Mouse (Mus musculus) stomach, postnatal 0 days (tissue): ENCODE measurements around the gene Tpbg. TPM values are rescaled to one million over a fixed set of nuclear protein-coding genes. Genes with fewer than 3 reads are reported as not detected.

Experiments
- ATAC-seq: fragments of 200-750 bp; cut with Nextera tagmentation; 2 replicates; pipeline ENCODE4 v1.8.0; 2017; ENCODE audit not compliant: low FRiP score, low TSS enrichment
- DNase-seq: peaks from one replicate; pipeline ENCODE4 v3.0.0-alpha.2; 2016; ENCODE audit warnings: low spot score
- H3K27ac ChIP-seq: fragments of 300-500 bp; sonication (generic); replicated peaks from 2 replicates; pipeline ENCODE4 v1.5.1; 2014; ENCODE audit warnings: mild to moderate bottlenecking, control low read depth
- H3K27me3 ChIP-seq: fragments of 300-500 bp; sonication (generic); 2 replicates; pipeline ENCODE4 v1.6.1; 2014; ENCODE audit warnings: low read length; ENCODE audit not compliant: control insufficient read depth, insufficient read depth
- H3K36me3 ChIP-seq: fragments of 300-500 bp; sonication (generic); 2 replicates; pipeline ENCODE4 v1.6.1; 2014; ENCODE audit warnings: low read length, mixed read lengths; ENCODE audit not compliant: control insufficient read depth, insufficient read depth
- H3K4me1 ChIP-seq: fragments of 300-500 bp; sonication (generic); replicated peaks from 2 replicates; pipeline ENCODE4 v1.6.1; 2014; ENCODE audit warnings: antibody characterized with exemption; ENCODE audit not compliant: control insufficient read depth, insufficient read depth
- H3K4me2 ChIP-seq: fragments of 300-500 bp; sonication (generic); replicated peaks from 2 replicates; pipeline ENCODE4 v1.6.1; 2014; ENCODE audit warnings: low read depth, mild to moderate bottlenecking, control low read depth, moderate library complexity
- H3K4me3 ChIP-seq: fragments of 300-500 bp; sonication (generic); 2 replicates; pipeline ENCODE4 v1.5.1; 2014; ENCODE audit warnings: low read depth, low read length, control low read depth
- H3K9ac ChIP-seq: fragments of 300-500 bp; sonication (generic); 2 replicates; pipeline ENCODE4 v1.6.1; 2014; ENCODE audit warnings: mild to moderate bottlenecking, low read length, control low read depth, mixed read lengths
- H3K9me3 ChIP-seq: fragments of 300-500 bp; sonication (generic); 2 replicates; pipeline ENCODE4 v1.6.1; 2016; ENCODE audit warnings: low read length; ENCODE audit not compliant: control insufficient read depth
- CTCF ChIP-seq: IDR thresholded peaks from 2 replicates; pipeline ENCODE4 v1.5.1; 2016; ENCODE audit warnings: antibody characterized with exemption, low read depth, mild to moderate bottlenecking, moderate library complexity
- EP300 ChIP-seq: optimal IDR thresholded peaks from 2 replicates; pipeline ENCODE3; 2016; ENCODE audit warnings: antibody characterized with exemption
- WGBS: fragments of 180-500 bp; shearing (Covaris S2); extraction: QIAGEN DNeasy Blood & Tissue Kit; methylation state at CpG from one replicate; pipeline ENCODE4 v1.1.7; 2014; 5-methylcytosine and 5-hydroxymethylcytosine counted together
- polyA plus RNA-seq: library from polyadenylated mRNA; unstranded; fragments of >200 nt; fragmentation: Nextera tagmentation; extraction: Ambion mirVana; gene quantifications from 2 replicates; pipeline ENCODE4 v1.2.1, GENCODE M21; 2015

The Tpbg gene
- polyA plus RNA-seq, 1 experiment from 2014 or later: 3.8 TPM

- H3K4me1 ChIP-seq: no peaks in the 10 kb centered on the region
- H3K4me3 ChIP-seq: no peak overlapping the region; the same call in 1 of the 2 replicates
- no peaks in the 10 kb centered on the region for H3K9me3 ChIP-seq
- WGBS: 84% methylated on average over 9 of the region's 9 CpGs
- TF ChIP-seq EP300 (no peak), CTCF (no peak)
- no peak for ATAC-seq
- no peaks in the 10 kb centered on the region for H3K27me3 ChIP-seq
- H3K36me3 ChIP-seq: no peaks in the 10 kb centered on the region
- no peak overlapping the region; the same call in 1 of the 2 replicates for H3K4me2 ChIP-seq
- H3K27ac ChIP-seq: no peak overlapping the region
- H3K9ac ChIP-seq: no peak overlapping the region
- DNase-seq: no peak
Measured at GRCm38 (mm10) chr9:85844647-85844983, 2.4 kb downstream of the Tpbg start.

GRCm38 (mm10) chr9:85846186-85846585, 4.0 kb downstream of the Tpbg start:
- TF ChIP-seq EP300: no peak
- TF ChIP-seq CTCF: no peak
- no peak overlapping the region for H3K9ac ChIP-seq
- H3K27me3 ChIP-seq: no peaks in the 10 kb centered on the region
- no peaks in the 10 kb centered on the region for H3K9me3 ChIP-seq
- no peak overlapping the region for H3K4me3 ChIP-seq
- no peak overlapping the region for H3K27ac ChIP-seq
- no peaks in the 10 kb centered on the region for H3K4me1 ChIP-seq
- H3K36me3 ChIP-seq: no peaks in the 10 kb centered on the region
- H3K4me2 ChIP-seq: no peak overlapping the region
- WGBS: 66% methylated on average over 2 of the region's 2 CpGs
- ATAC-seq (no peak), DNase-seq (no peak)

GRCm38 (mm10) chr9:85854780-85855179, 12.6 kb downstream of the Tpbg start:
- DNase-seq: no peak
- no peaks in the 10 kb centered on the region for H3K36me3 ChIP-seq
- H3K9me3 ChIP-seq: no peaks in the 10 kb centered on the region
- no peaks in the 10 kb centered on the region for H3K27me3 ChIP-seq
- H3K27ac ChIP-seq: no peak overlapping the region
- no peak overlapping the region for H3K4me2 ChIP-seq
- TF ChIP-seq EP300: no peak
- TF ChIP-seq CTCF: no peak
- ATAC-seq: no peak
- H3K4me1 ChIP-seq: no peaks in the 10 kb centered on the region
- no peak overlapping the region for H3K9ac ChIP-seq
- WGBS: 83% methylated on average over 4 of the region's 4 CpGs
- no peak overlapping the region for H3K4me3 ChIP-seq

GRCm38 (mm10) chr9:85856511-85856910, 14.3 kb downstream of the Tpbg start:
- H3K4me1 ChIP-seq: no peaks in the 10 kb centered on the region
- 70% methylated on average over 6 of the region's 6 CpGs for WGBS
- ATAC-seq (no peak), DNase-seq (no peak)
- TF ChIP-seq CTCF: no peak
- TF ChIP-seq EP300: no peak
- H3K27ac ChIP-seq: no peak overlapping the region
- H3K9me3 ChIP-seq: no peaks in the 10 kb centered on the region
- no peaks in the 10 kb centered on the region for H3K36me3 ChIP-seq
- H3K9ac ChIP-seq: no peak overlapping the region
- no peak overlapping the region for H3K4me3 ChIP-seq
- no peak overlapping the region for H3K4me2 ChIP-seq
- H3K27me3 ChIP-seq: no peaks in the 10 kb centered on the region

- H3K4me3 ChIP-seq: no peak overlapping the region
- H3K27me3 ChIP-seq: no peaks in the 10 kb centered on the region
- H3K4me2 ChIP-seq: no peak overlapping the region
- no peaks in the 10 kb centered on the region for H3K9me3 ChIP-seq
- 51% methylated on average over 4 of the region's 4 CpGs for WGBS
- H3K9ac ChIP-seq: no peak overlapping the region
- TF ChIP-seq CTCF: no peak
- no peak for TF ChIP-seq EP300
- H3K36me3 ChIP-seq: no peaks in the 10 kb centered on the region
- no peaks in the 10 kb centered on the region for H3K4me1 ChIP-seq
- ATAC-seq (no peak), DNase-seq (no peak)
- H3K27ac ChIP-seq: no peak overlapping the region
Measured at GRCm38 (mm10) chr9:85861065-85861464, 18.9 kb downstream of the Tpbg start.

- H3K4me1 ChIP-seq: no peaks in the 10 kb centered on the region
- H3K4me3 ChIP-seq: no peak overlapping the region
- no peak for DNase-seq
- no peak for TF ChIP-seq EP300
- no peak for TF ChIP-seq CTCF
- no peaks in the 10 kb centered on the region for H3K9me3 ChIP-seq
- H3K4me2 ChIP-seq: no peak overlapping the region
- WGBS: 49% methylated on average over 6 of the region's 6 CpGs
- H3K36me3 ChIP-seq: no peaks in the 10 kb centered on the region
- H3K9ac ChIP-seq: no peak overlapping the region
- ATAC-seq: no peak
- no peaks in the 10 kb centered on the region for H3K27me3 ChIP-seq
- H3K27ac ChIP-seq: no peak overlapping the region
Measured at GRCm38 (mm10) chr9:85862562-85862961, 20.4 kb downstream of the Tpbg start.
